In the genomic region with DNA sequence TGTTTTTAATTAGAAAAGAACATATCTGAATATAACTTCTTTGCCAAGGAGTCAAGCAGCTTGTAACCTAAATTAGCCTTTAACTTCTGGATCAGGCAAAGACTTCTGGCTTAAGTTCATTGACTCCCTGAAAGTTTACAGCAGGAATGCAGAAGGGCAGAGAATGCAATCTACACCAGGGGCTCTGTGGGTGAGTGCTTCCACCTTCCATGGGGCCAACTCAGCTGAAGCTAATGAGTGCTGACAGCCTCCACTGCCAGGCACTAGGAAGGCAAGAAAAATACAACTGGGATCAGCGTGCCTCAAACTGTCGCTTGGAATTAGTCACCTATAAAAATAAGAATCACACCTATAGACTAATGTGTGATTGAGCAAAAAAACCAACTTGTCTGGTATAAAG, we compare ENCODE assay signal across 22 mouse cellular contexts.
DNase-seq lines count a peak whose midpoint lies in the region; ATAC-seq and TF ChIP-seq lines count a peak whose summit lies in the region.
"Had no signal": no experiment of that assay in that cellular context is flagged by ENCODE, and none has a peak within 500 bp of the region (broad histone marks: within the 10 kb centered on the region; RNA-seq: fewer than 3 reads in every experiment).

No protein-coding gene starts in this region.

- WGBS in embryonic facial prominence, embryonic 14.5 days = 47% methylated on average over 2 of the region's 2 CpGs
- WGBS in liver, postnatal 0 days (ENCODE audit: insufficient replicate concordance) = 72% methylated on average over 2 of the region's 2 CpGs

- H3K4me3 ChIP-seq in embryonic facial prominence, embryonic 14.5 days (ENCODE audit: low read depth, low read length) = no peak overlapping the region
- H3K4me3 ChIP-seq in liver, postnatal 0 days (ENCODE audit: low read depth, low read length) = no peak overlapping the region
- H3K4me3 ChIP-seq: erythroblast, embryonic 14.5 days; heart, embryonic 10.5 days; hindbrain, embryonic 12.5 days; liver, embryonic 12.5 days; lung, embryonic 15.5 days; neural tube, embryonic 13.5 days had no signal

- no peak overlapping the region for H3K27ac ChIP-seq in embryonic facial prominence, embryonic 14.5 days (replicated peaks; ENCODE audit: low read depth, low read length)
- no peak overlapping the region for H3K27ac ChIP-seq in liver, postnatal 0 days (ENCODE audit: low read depth)
- H3K27ac ChIP-seq: heart, embryonic 10.5 days; hindbrain, embryonic 12.5 days; liver, embryonic 12.5 days; lung, embryonic 15.5 days; macrophage; neural tube, embryonic 13.5 days had no signal

- no peak overlapping the region for H3K9ac ChIP-seq in embryonic facial prominence, embryonic 14.5 days (ENCODE audit: low read depth, low read length)
- H3K9ac ChIP-seq in liver, postnatal 0 days (replicated peaks) = no peak overlapping the region
- H3K9ac ChIP-seq: hindbrain, embryonic 12.5 days; liver, embryonic 12.5 days; lung, embryonic 15.5 days; neural tube, embryonic 13.5 days had no signal

- no peaks in the 10 kb centered on the region for H3K9me3 ChIP-seq in embryonic facial prominence, embryonic 14.5 days (ENCODE audit: control insufficient read depth, low read length)
- H3K9me3 ChIP-seq in liver, postnatal 0 days (ENCODE audit: low read length) = peaks cover 4% of the 10 kb centered on the region
- H3K9me3 ChIP-seq: heart, embryonic 10.5 days; hindbrain, embryonic 12.5 days; lung, embryonic 15.5 days; neural tube, embryonic 13.5 days had no signal

- H3K27me3 ChIP-seq in embryonic facial prominence, embryonic 14.5 days (replicated peaks; ENCODE audit: control insufficient read depth, insufficient read depth, low read length) = no peaks in the 10 kb centered on the region
- H3K27me3 ChIP-seq in liver, postnatal 0 days (ENCODE audit: insufficient read depth, low read length) = no peaks in the 10 kb centered on the region
- H3K27me3 ChIP-seq: CH12.LX; hindbrain, embryonic 12.5 days; liver, embryonic 12.5 days; lung, embryonic 15.5 days; neural tube, embryonic 13.5 days had no signal

- no peaks in the 10 kb centered on the region for H3K4me1 ChIP-seq in embryonic facial prominence, embryonic 14.5 days (ENCODE audit: control insufficient read depth, insufficient read depth, low read length)
- no peaks in the 10 kb centered on the region for H3K4me1 ChIP-seq in liver, postnatal 0 days (ENCODE audit: insufficient read depth)
- H3K4me1 ChIP-seq: hindbrain, embryonic 12.5 days; liver, embryonic 12.5 days; neural tube, embryonic 13.5 days had no signal

- H3K4me2 ChIP-seq in embryonic facial prominence, embryonic 14.5 days (ENCODE audit: low read depth, low read length) = no peak overlapping the region
- H3K4me2 ChIP-seq in liver, postnatal 0 days (ENCODE audit: low read depth, low read length) = no peak overlapping the region
- H3K4me2 ChIP-seq: hindbrain, embryonic 12.5 days; liver, embryonic 12.5 days; lung, embryonic 15.5 days; midbrain, embryonic 11.5 days; neural tube, embryonic 13.5 days had no signal

- peak; percentile 40 to 62 for DNase-seq in cerebellum, postnatal 10 days
- no peak for DNase-seq in cerebellum, adult 11-12 months
- peak; percentile 2 for DNase-seq in kidney, adult 11 months
- no peak for DNase-seq in kidney, adult 18-20 months
- DNase-seq in embryonic facial prominence, embryonic 14.5 days (ENCODE audit: low spot score) = peak; percentile 32
- DNase-seq in retina, embryonic 14.5 days (ENCODE audit: low spot score) = peak; percentile 71
- no peak for DNase-seq in liver, postnatal 0 days
- DNase-seq: adrenal gland, postnatal 10 days; gastrocnemius, postnatal 36 days; layer of hippocampus, postnatal 36 days; thymus, postnatal 36 days had no signal

- TF ChIP-seq CTCF in liver, postnatal 0 days (IDR thresholded peaks at IDR 0.05; ENCODE audit: low read depth) = no peak

- ATAC-seq in embryonic facial prominence, embryonic 14.5 days (ENCODE audit: low read depth) = no peak
- no peak for ATAC-seq in liver, postnatal 0 days
- ATAC-seq: forebrain, embryonic 14.5 days; inflammation-experienced regulatory T-cells, adult 6 months; liver, embryonic 12.5 days had no signal

- H3K36me3 ChIP-seq in embryonic facial prominence, embryonic 14.5 days (ENCODE audit: control insufficient read depth, insufficient read depth, low read length) = no peaks in the 10 kb centered on the region
- no peaks in the 10 kb centered on the region for H3K36me3 ChIP-seq in liver, postnatal 0 days (replicated peaks; ENCODE audit: insufficient read depth, low read length)
- H3K36me3 ChIP-seq: heart, embryonic 10.5 days; hindbrain, embryonic 12.5 days; liver, embryonic 12.5 days; lung, embryonic 15.5 days; neural tube, embryonic 13.5 days had no signal

- no peak for TF ChIP-seq EP300 in liver, postnatal 0 days (IDR thresholded peaks at IDR 0.05; ENCODE audit: low read depth)

Comparison
In these comparisons a context has a peak if more than half of its experiments do, and no peak if none do; other contexts are left out.
1. DNase-seq: peak in cerebellum, postnatal 10 days (2 of 2), kidney, adult 11 months (single experiment), embryonic facial prominence, embryonic 14.5 days (single experiment) and retina, embryonic 14.5 days (single experiment); none in cerebellum, adult 11-12 months (single experiment), kidney, adult 18-20 months (single experiment) and liver, postnatal 0 days (single experiment).